Mouse (Mus musculus) C2C12 (cell line): Measurements from ENCODE around the gene Ppfia1. TPM values are rescaled to one million over a fixed set of nuclear protein-coding genes. Genes with fewer than 3 reads are reported as not detected.

Experiments used
- H3K27me3 ChIP-seq: one replicate; pipeline ENCODE4 v1.6.1; 2011; ENCODE audit not compliant: control insufficient read depth, insufficient read depth, insufficient read length
- H3K36me3 ChIP-seq: one replicate; pipeline ENCODE4 v1.6.1; 2011; ENCODE audit not compliant: control insufficient read depth, insufficient read depth
- H3K4me3 ChIP-seq: one replicate; pipeline ENCODE4 v1.5.1; 2011; ENCODE audit warnings: mild to moderate bottlenecking, control low read depth; ENCODE audit not compliant: poor library complexity, insufficient read depth, severe bottlenecking
- H3K79me2 ChIP-seq: one replicate; pipeline ENCODE4 v1.6.1; 2011; ENCODE audit not compliant: control insufficient read depth, insufficient read depth
- H3K79me3 ChIP-seq: one replicate; pipeline ENCODE4 v1.6.1; 2011; ENCODE audit warnings: low read depth, control low read depth
- H3ac ChIP-seq: one replicate; pipeline ENCODE3; 2011; ENCODE audit warnings: low read depth; ENCODE audit not compliant: control insufficient read depth, insufficient read length
- CEBPB ChIP-seq: IDR thresholded peaks from one replicate; pipeline ENCODE4 v1.6.1; 2011; ENCODE audit warnings: low read depth, mild to moderate bottlenecking, control low read depth, moderate library complexity
- CTCF ChIP-seq: IDR thresholded peaks from one replicate; pipeline ENCODE4 v1.5.1; 2011; ENCODE audit not compliant: control insufficient read depth, insufficient read depth, insufficient read length
- FOSL1 ChIP-seq: IDR thresholded peaks from one replicate; pipeline ENCODE4 v1.8.0; 2011; ENCODE audit warnings: mild to moderate bottlenecking, low read length; ENCODE audit not compliant: poor library complexity, insufficient read depth, severe bottlenecking
- MAX ChIP-seq: IDR thresholded peaks from one replicate; pipeline ENCODE4 v1.6.1; 2011; ENCODE audit warnings: mild to moderate bottlenecking, control low read depth
- MYOD1 ChIP-seq: IDR thresholded peaks from one replicate; pipeline ENCODE4 v1.6.1; 2011; ENCODE audit warnings: low read depth; ENCODE audit not compliant: control insufficient read depth, insufficient read length
- MYOG ChIP-seq: IDR thresholded peaks from one replicate; pipeline ENCODE4 v1.6.1; 2011; ENCODE audit not compliant: control insufficient read depth, insufficient read length; ENCODE audit errors: extremely low read depth
- USF1 ChIP-seq: IDR thresholded peaks from one replicate; pipeline ENCODE4 v1.6.1; 2011; ENCODE audit warnings: low read depth, mild to moderate bottlenecking, control low read depth, moderate library complexity
- polyA plus RNA-seq: library from polyadenylated mRNA; unstranded; fragments of >200 nt; fragmentation: generic; extraction: Trizol; gene quantifications from one replicate; pipeline ENCODE4 v1.2.1, GENCODE M21; 2012; ENCODE audit warnings: missing spikeins

The Ppfia1 gene
- polyA plus RNA-seq, 1 experiment = 25.6 TPM

GRCm38 (mm10) chr7:144444788-144445187 lies 108.7 kb downstream of the Ppfia1 start:
- H3K27me3 ChIP-seq = no peaks in the 10 kb centered on the region
- H3ac ChIP-seq = no peak overlapping the region
- TF ChIP-seq FOSL1 (no peak), MAX (no peak), MYOD1 (no peak), CTCF (no peak)

GRCm38 (mm10) chr7:144441976-144442375 lies 111.6 kb downstream of the Ppfia1 start:
- Histone ChIP-seq H3ac (peak overlapping the region; percentile 28), H3K79me3 (peaks cover 14% of the 10 kb centered on the region), H3K36me3 (peaks cover 92% of the 10 kb centered on the region), H3K4me3 (no peak overlapping the region), H3K79me2 (peaks cover 33% of the 10 kb centered on the region), H3K27me3 (no peaks in the 10 kb centered on the region)
- TF ChIP-seq MYOG (no peak), USF1 (no peak), CEBPB (no peak), FOSL1 (no peak), MYOD1 (no peak), CTCF (no peak), MAX (no peak)

More at GRCm38 (mm10) chr7:144444788-144445187, 108.7 kb downstream of the Ppfia1 start:
- Histone ChIP-seq H3K36me3 (peaks cover 71% of the 10 kb centered on the region), H3K4me3 (no peak overlapping the region), H3K79me2 (peaks cover 38% of the 10 kb centered on the region), H3K79me3 (peaks cover 14% of the 10 kb centered on the region)

- Histone ChIP-seq H3K36me3 (peaks cover 91% of the 10 kb centered on the region), H3ac (no peak overlapping the region), H3K27me3 (no peaks in the 10 kb centered on the region), H3K79me3 (peaks cover 11% of the 10 kb centered on the region), H3K4me3 (no peak overlapping the region), H3K79me2 (peaks cover 28% of the 10 kb centered on the region)
- TF ChIP-seq USF1 (no peak), MYOG (no peak), CEBPB (no peak), CTCF (no peak), MAX (no peak), MYOD1 (peak; percentile 96), FOSL1 (no peak)
Measured at GRCm38 (mm10) chr7:144441466-144441865, 112.1 kb downstream of the Ppfia1 start.

GRCm38 (mm10) chr7:144438811-144439210 lies 114.7 kb downstream of the Ppfia1 start:
- no peaks in the 10 kb centered on the region for H3K79me3 ChIP-seq
- no peak for TF ChIP-seq USF1
- no peak for TF ChIP-seq MYOG
- TF ChIP-seq MYOD1 = no peak
- TF ChIP-seq CTCF = no peak
- TF ChIP-seq FOSL1 = no peak
- no peak for TF ChIP-seq CEBPB
- TF ChIP-seq MAX = no peak
- H3K79me2 ChIP-seq = peaks cover 10% of the 10 kb centered on the region
- H3K27me3 ChIP-seq = no peaks in the 10 kb centered on the region
- H3K4me3 ChIP-seq = no peak overlapping the region
- H3ac ChIP-seq = no peak overlapping the region
- peaks cover 77% of the 10 kb centered on the region for H3K36me3 ChIP-seq

GRCm38 (mm10) chr7:144432920-144433319 lies 120.6 kb downstream of the Ppfia1 start:
- Histone ChIP-seq H3ac (no peak overlapping the region), H3K79me2 (no peaks in the 10 kb centered on the region)
- TF ChIP-seq USF1 = no peak

GRCm38 (mm10) chr7:144427460-144427859 lies 126.1 kb downstream of the Ppfia1 start:
- H3K79me2 ChIP-seq = no peaks in the 10 kb centered on the region
- no peak overlapping the region for H3ac ChIP-seq
- H3K79me3 ChIP-seq = no peaks in the 10 kb centered on the region
- H3K36me3 ChIP-seq = no peaks in the 10 kb centered on the region
- TF ChIP-seq MYOG (no peak), CEBPB (no peak), FOSL1 (no peak)
- no peak overlapping the region for H3K4me3 ChIP-seq
- no peaks in the 10 kb centered on the region for H3K27me3 ChIP-seq

More at GRCm38 (mm10) chr7:144432920-144433319, 120.6 kb downstream of the Ppfia1 start:
- Histone ChIP-seq H3K79me3 (no peaks in the 10 kb centered on the region), H3K27me3 (no peaks in the 10 kb centered on the region), H3K4me3 (no peak overlapping the region), H3K36me3 (peaks cover 24% of the 10 kb centered on the region)

Other genes with a start within 250 kb of the Ppfia1 start
- 177 TPM for gene Cttn, start 82.7 kb downstream of the Ppfia1 start, polyA plus RNA-seq
- 10.3 TPM for gene Fadd, start 28.7 kb upstream of the Ppfia1 start, polyA plus RNA-seq
- gene Ano1, start 198.2 kb upstream of the Ppfia1 start, polyA plus RNA-seq = 2.7 TPM